Mouse (Mus musculus) bone marrow, adult 2 months (tissue): ENCODE data around the gene Grid1. TPM values are rescaled to one million over a fixed set of nuclear protein-coding genes. Genes with fewer than 3 reads are reported as not detected.

ENCODE experiments used
- H3K27ac ChIP-seq: fragments of 200-500 bp; 2 replicates; pipeline ENCODE4 v1.5.1; 2012; ENCODE audit warnings: low read depth, mild to moderate bottlenecking, control low read depth, inconsistent platforms, low read length; ENCODE audit not compliant: control insufficient read depth, poor library complexity, insufficient read depth
- H3K4me1 ChIP-seq: fragments of 200-500 bp; 2 replicates; pipeline ENCODE4 v1.6.1; 2011; ENCODE audit warnings: low read length; ENCODE audit not compliant: control insufficient read depth, insufficient read depth
- H3K4me3 ChIP-seq: fragments of 200-500 bp; replicated peaks from 2 replicates; pipeline ENCODE3; 2011; ENCODE audit warnings: mild to moderate bottlenecking, low read depth, low read length, control low read depth; ENCODE audit not compliant: control insufficient read depth
- CTCF ChIP-seq: fragments of 200-500 bp; IDR thresholded peaks from 2 replicates; pipeline ENCODE4 v1.5.1; 2011; ENCODE audit warnings: low read length, control low read depth; ENCODE audit not compliant: control insufficient read depth, insufficient read depth
- POLR2A ChIP-seq: fragments of 200-500 bp; IDR thresholded peaks from 2 replicates; pipeline ENCODE4 v1.6.1; 2011; ENCODE audit warnings: low read depth, mild to moderate bottlenecking, control low read depth, low read length, borderline replicate concordance; ENCODE audit not compliant: control insufficient read depth
- WGBS: fragments of 180-500 bp; shearing (Covaris S2); methylation state at CpG from one replicate; pipeline ENCODE4 v1.1.7; 2018; 5-methylcytosine and 5-hydroxymethylcytosine counted together
- polyA plus RNA-seq: library from polyadenylated mRNA; stranded (reverse); fragments of >200 nt; gene quantifications from 2 replicates; pipeline ENCODE4 v1.2.4, GENCODE M21; 2011; ENCODE audit warnings: low replicate concordance; ENCODE audit not compliant: missing spikeins, insufficient read depth, insufficient read length

Gene Grid1
- polyA plus RNA-seq, 1 experiment, result 0.35 TPM

GRCm38 (mm10) chr14:35575285-35575684 lies 755.4 kb downstream of the Grid1 start:
- no peak overlapping the region for H3K4me3 ChIP-seq
- 83% methylated on average over 6 of the region's 6 CpGs for WGBS
- H3K27ac ChIP-seq, result no peak overlapping the region
- H3K4me1 ChIP-seq, result no peaks in the 10 kb centered on the region
- TF ChIP-seq CTCF (no peak), POLR2A (no peak)

- Histone ChIP-seq H3K4me3 (no peak overlapping the region), H3K4me1 (no peaks in the 10 kb centered on the region), H3K27ac (no peak overlapping the region)
- TF ChIP-seq POLR2A (no peak), CTCF (no peak)
- WGBS, result 79% methylated on average over 5 of the region's 5 CpGs
Observed at GRCm38 (mm10) chr14:35625749-35626148, 805.8 kb downstream of the Grid1 start.

Other genes starting within 250 kb of the Grid1 start
- gene Ldb3, start 231.4 kb upstream of the Grid1 start, polyA plus RNA-seq, result 0.40 and 1.1 TPM in 2 replicates
- gene Opn4, start 220.0 kb upstream of the Grid1 start, polyA plus RNA-seq, result not detected in 2 replicates
- gene Wapl, start 146.2 kb upstream of the Grid1 start, polyA plus RNA-seq, result 108 and 131 TPM in 2 replicates